26 mouse cellular contexts compared by ENCODE assay signal in genomic region chr5:52080268-52080667, GRCm38 (mm10).
A peak's percentile ranks its signal among the peaks of the same experiment; 100 is the strongest.
DNase-seq lines count a peak whose midpoint lies in the region; ATAC-seq and TF ChIP-seq lines count a peak whose summit lies in the region.
"Had no signal": no experiment of that assay in that cellular context is flagged by ENCODE, and none has a peak within 500 bp of the region (broad histone marks: within the 10 kb centered on the region; RNA-seq: fewer than 3 reads in every experiment).

No protein-coding gene starts in this region.

- no peak overlapping the region for H3K27ac ChIP-seq in hindbrain, postnatal 0 days
- H3K27ac ChIP-seq in hindbrain, embryonic 13.5 days, result no peak overlapping the region
- H3K27ac ChIP-seq: embryonic facial prominence, embryonic 15.5 days; forebrain, embryonic 13.5 days; heart, embryonic 10.5 days; hindbrain, embryonic 15.5 days; macrophage; midbrain, embryonic 12.5 days; neural tube, embryonic 15.5 days; stomach, embryonic 15.5 days had no signal

- H3K4me3 ChIP-seq in hindbrain, postnatal 0 days (ENCODE audit: low read length), result no peak overlapping the region
- H3K4me3 ChIP-seq in hindbrain, embryonic 13.5 days, result no peak overlapping the region
- H3K4me3 ChIP-seq: embryonic facial prominence, embryonic 15.5 days; forebrain, embryonic 13.5 days; heart, embryonic 10.5 days; hindbrain, embryonic 15.5 days; midbrain, embryonic 12.5 days; myocyte; neural tube, embryonic 15.5 days; stomach, embryonic 15.5 days had no signal

- H3K4me1 ChIP-seq in hindbrain, postnatal 0 days (ENCODE audit: insufficient read depth, low read length), result no peaks in the 10 kb centered on the region
- no peaks in the 10 kb centered on the region for H3K4me1 ChIP-seq in hindbrain, embryonic 13.5 days (replicated peaks)
- H3K4me1 ChIP-seq: embryonic facial prominence, embryonic 15.5 days; forebrain, embryonic 13.5 days; hindbrain, embryonic 15.5 days; midbrain, embryonic 12.5 days; neural tube, embryonic 15.5 days; stomach, embryonic 15.5 days had no signal

- no peak overlapping the region for H3K9ac ChIP-seq in hindbrain, postnatal 0 days (replicated peaks; ENCODE audit: low read length)
- no peak overlapping the region for H3K9ac ChIP-seq in hindbrain, embryonic 13.5 days
- H3K9ac ChIP-seq: embryonic facial prominence, embryonic 15.5 days; forebrain, embryonic 13.5 days; hindbrain, embryonic 15.5 days; liver, postnatal 0 days; midbrain, embryonic 12.5 days; neural tube, embryonic 15.5 days; stomach, embryonic 15.5 days had no signal

- H3K4me2 ChIP-seq in hindbrain, postnatal 0 days (ENCODE audit: low read depth, low read length), result no peak overlapping the region
- no peak overlapping the region for H3K4me2 ChIP-seq in hindbrain, embryonic 13.5 days
- H3K4me2 ChIP-seq: embryonic facial prominence, embryonic 15.5 days; forebrain, embryonic 13.5 days; hindbrain, embryonic 15.5 days; midbrain, embryonic 12.5 days; neural tube, embryonic 15.5 days; stomach, embryonic 15.5 days had no signal

- no peak for ATAC-seq in hindbrain, postnatal 0 days
- no peak for ATAC-seq in hindbrain, embryonic 13.5 days (ENCODE audit: low FRiP score)
- ATAC-seq: activated CD4-positive, CD25-positive, alpha-beta regulatory T cell, adult 4 months; forebrain, embryonic 13.5 days; liver, postnatal 0 days had no signal

- TF ChIP-seq CTCF in hindbrain, postnatal 0 days (IDR thresholded peaks at IDR 0.05; ENCODE audit: low read depth), result no peak

- intact Hi-C loops in heart, postnatal 25 days (cut with DNase I), result no loop called here

- DNase-seq in hindbrain, postnatal 0 days (ENCODE audit: low spot score), result peak; percentile 11
- peak; percentile 39 to 55 for DNase-seq in right cerebral cortex, postnatal 10 days (ENCODE audit: low spot score in 2 of 2)
- no peak for DNase-seq in right cerebral cortex, postnatal 4 days
- peak; percentile 68 to 86 for DNase-seq in cerebellum, postnatal 25 days
- DNase-seq in ovary, adult 18-20 months (ENCODE audit: low spot score), result no peak
- DNase-seq in adipocyte (ENCODE audit: low spot score), result no peak
- no peak for DNase-seq in heart, postnatal 25 days (ENCODE audit: low spot score)
- DNase-seq: adrenal gland, postnatal 25 days; embryo, embryonic 11 days; gastrocnemius, postnatal 10 days; heart, postnatal 14 days; kidney, adult 11 months; kidney, postnatal 10 days; liver; liver, postnatal 0 days had no signal

- no peaks in the 10 kb centered on the region for H3K27me3 ChIP-seq in hindbrain, postnatal 0 days (ENCODE audit: insufficient read depth, low read length)
- no peaks in the 10 kb centered on the region for H3K27me3 ChIP-seq in hindbrain, embryonic 13.5 days
- H3K27me3 ChIP-seq: embryonic facial prominence, embryonic 15.5 days; forebrain, embryonic 13.5 days; hindbrain, embryonic 15.5 days; midbrain, embryonic 12.5 days; neural tube, embryonic 15.5 days; stomach, embryonic 15.5 days had no signal

- no peaks in the 10 kb centered on the region for H3K9me3 ChIP-seq in hindbrain, postnatal 0 days (ENCODE audit: low read length)
- H3K9me3 ChIP-seq in hindbrain, embryonic 13.5 days, result no peaks in the 10 kb centered on the region
- H3K9me3 ChIP-seq: embryonic facial prominence, embryonic 15.5 days; forebrain, embryonic 13.5 days; heart, embryonic 10.5 days; hindbrain, embryonic 15.5 days; midbrain, embryonic 12.5 days; neural tube, embryonic 15.5 days; stomach, embryonic 15.5 days had no signal

- WGBS in hindbrain, postnatal 0 days, result 73% methylated on average over 4 of the region's 4 CpGs
- 88% methylated on average over 4 of the region's 4 CpGs for WGBS in hindbrain, embryonic 13.5 days

- H3K36me3 ChIP-seq in hindbrain, postnatal 0 days (ENCODE audit: insufficient read depth, low read length), result no peaks in the 10 kb centered on the region
- H3K36me3 ChIP-seq in hindbrain, embryonic 13.5 days, result no peaks in the 10 kb centered on the region
- H3K36me3 ChIP-seq: embryonic facial prominence, embryonic 15.5 days; heart, embryonic 10.5 days; hindbrain, embryonic 15.5 days; midbrain, embryonic 12.5 days; neural tube, embryonic 15.5 days; stomach, embryonic 15.5 days had no signal

Comparison
In these comparisons a context has a peak if more than half of its experiments do, and no peak if none do; other contexts are left out.
1. DNase-seq: peak in hindbrain, postnatal 0 days (single experiment), right cerebral cortex, postnatal 10 days (2 of 2) and cerebellum, postnatal 25 days (2 of 2); none in right cerebral cortex, postnatal 4 days (single experiment), ovary, adult 18-20 months (single experiment), adipocyte (single experiment) and heart, postnatal 25 days (single experiment).